Mouse (Mus musculus): Measurements from ENCODE around the gene Scamp4. TPM values are rescaled to one million over a fixed set of nuclear protein-coding genes. Genes with fewer than 3 reads are reported as not detected.
"Not testable (repeated sequence)": the region's sequence is repeated elsewhere in the genome, so short reads cannot be mapped to it uniquely, and the experiment has no call there.

The Scamp4 gene
- polyA plus RNA-seq, 1 experiment from 2014 or later, result 102 TPM

DNA sequence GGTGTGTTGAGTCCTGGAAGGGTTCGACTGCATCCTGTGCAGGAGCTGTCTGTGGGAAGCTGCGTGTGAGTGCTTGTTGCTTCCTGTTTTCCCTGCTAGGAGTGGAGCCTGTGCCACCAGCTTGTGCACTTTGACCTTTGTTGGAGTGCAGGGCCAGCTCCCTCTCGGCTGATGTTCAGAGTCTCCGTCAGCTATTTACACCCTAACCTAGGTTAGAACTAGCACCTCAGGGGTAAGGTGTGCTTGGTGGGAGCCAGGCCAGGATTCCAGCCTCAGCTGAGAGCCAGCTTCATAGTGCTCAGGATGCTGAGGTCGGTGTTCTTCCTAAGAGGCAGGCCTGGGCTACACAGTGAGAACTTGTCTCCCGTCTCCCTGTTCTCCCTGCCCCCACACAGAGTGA lies 32.7 kb downstream of the Scamp4 start:
- Histone ChIP-seq H3K4me1 (no peaks in the 10 kb centered on the region; the same call in 1 of the 2 replicates), H3K36me3 (peaks cover 74% of the 10 kb centered on the region), H3K9ac (no peak overlapping the region), H3K4me3 (no peak overlapping the region), H3K27ac (no peak overlapping the region), H3K4me2 (no peak overlapping the region), H3K27me3 (no peaks in the 10 kb centered on the region), H3K9me3 (no peaks in the 10 kb centered on the region)
- WGBS, result 83% methylated on average over 6 of the region's 6 CpGs
- no peak for ATAC-seq (ENCODE audit: insufficient number of reproducible peaks, low FRiP score, low TSS enrichment, low read depth)

DNA sequence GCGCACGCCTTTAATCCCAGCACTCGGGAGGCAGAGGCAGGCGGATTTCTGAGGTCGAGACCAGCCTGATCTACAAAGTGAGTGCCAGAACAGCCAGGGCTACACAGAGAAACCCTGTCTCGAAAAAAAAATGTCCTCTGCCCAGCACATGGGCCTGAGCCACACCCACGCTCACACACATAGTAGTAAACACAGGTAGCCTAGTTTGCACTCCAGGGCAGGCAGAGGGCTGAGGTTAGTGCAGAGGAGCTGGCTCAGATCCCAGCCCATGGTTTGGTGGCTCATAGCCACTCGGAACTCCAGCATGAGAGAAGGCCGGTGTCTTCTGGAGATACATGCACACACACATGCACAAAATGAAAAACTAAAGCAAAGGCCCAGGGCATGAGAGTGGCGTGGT lies 44.3 kb downstream of the Scamp4 start:
- Histone ChIP-seq H3K9me3 (no peaks in the 10 kb centered on the region), H3K27ac (no peak overlapping the region), H3K4me1 (no peaks in the 10 kb centered on the region), H3K4me2 (no peak overlapping the region), H3K4me3 (no peak overlapping the region), H3K27me3 (no peaks in the 10 kb centered on the region), H3K9ac (no peak overlapping the region), H3K36me3 (peaks cover 78% of the 10 kb centered on the region)
- WGBS, result 93% methylated on average over 10 of the region's 10 CpGs
- ATAC-seq (ENCODE audit: insufficient number of reproducible peaks, low FRiP score, low TSS enrichment, low read depth), result no peak

DNA sequence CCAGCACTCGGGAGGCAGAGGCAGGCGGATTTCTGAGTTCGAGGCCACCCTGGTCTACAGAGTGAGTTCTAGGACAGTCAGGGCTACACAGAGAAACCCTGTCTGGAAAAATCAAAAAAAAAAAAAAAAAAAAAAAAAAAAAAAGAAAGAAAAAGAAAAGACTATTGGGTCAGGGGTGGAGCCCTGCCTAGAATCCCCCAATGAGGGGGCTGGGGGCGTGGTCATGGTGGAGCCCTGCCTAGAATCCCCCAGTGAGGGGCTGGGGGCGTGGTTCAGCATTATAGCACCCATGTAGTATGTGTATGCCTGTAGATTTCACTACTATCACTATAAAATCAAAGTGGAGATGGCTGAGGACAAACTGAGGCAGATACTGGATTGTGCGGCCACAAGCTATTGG lies 47.2 kb downstream of the Scamp4 start:
- not testable (repeated sequence) for H3K4me3 ChIP-seq; H3K27ac ChIP-seq; H3K27me3 ChIP-seq; H3K4me2 ChIP-seq; ATAC-seq (ENCODE audit: insufficient number of reproducible peaks, low FRiP score, low TSS enrichment, low read depth); H3K9me3 ChIP-seq; H3K9ac ChIP-seq
- H3K36me3 ChIP-seq, result peaks cover 62% of the 10 kb centered on the region
- peaks cover 13% of the 10 kb centered on the region for H3K4me1 ChIP-seq
- 88% methylated on average over 6 of the region's 6 CpGs for WGBS

DNA sequence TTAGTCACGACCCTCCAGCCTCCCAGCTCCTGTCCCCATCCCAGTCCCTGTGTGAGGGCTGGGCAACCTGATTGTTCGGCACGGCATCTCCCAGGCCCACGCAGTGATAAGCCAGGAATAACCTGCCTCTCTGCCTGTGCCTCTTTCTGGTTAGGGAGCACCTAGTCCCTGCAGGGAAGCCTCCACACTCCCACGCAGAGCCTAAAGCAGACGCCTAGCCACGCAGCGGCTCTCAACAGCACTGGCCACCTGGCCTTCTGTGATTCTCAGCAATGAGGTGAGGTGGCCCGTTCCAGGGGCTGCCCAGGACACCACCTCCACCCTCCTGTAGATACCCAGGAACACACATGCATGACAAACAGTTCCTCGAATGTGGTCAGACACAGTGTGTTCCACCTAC lies 47.7 kb downstream of the Scamp4 start:
- WGBS, result 92% methylated on average over 10 of the region's 10 CpGs
- Histone ChIP-seq H3K9ac (no peak overlapping the region), H3K4me2 (no peak overlapping the region), H3K36me3 (peaks cover 57% of the 10 kb centered on the region), H3K27me3 (no peaks in the 10 kb centered on the region), H3K9me3 (no peaks in the 10 kb centered on the region), H3K4me1 (peaks cover 18% of the 10 kb centered on the region), H3K4me3 (no peak overlapping the region), H3K27ac (no peak overlapping the region)
- ATAC-seq (ENCODE audit: insufficient number of reproducible peaks, low FRiP score, low TSS enrichment, low read depth), result no peak

DNA sequence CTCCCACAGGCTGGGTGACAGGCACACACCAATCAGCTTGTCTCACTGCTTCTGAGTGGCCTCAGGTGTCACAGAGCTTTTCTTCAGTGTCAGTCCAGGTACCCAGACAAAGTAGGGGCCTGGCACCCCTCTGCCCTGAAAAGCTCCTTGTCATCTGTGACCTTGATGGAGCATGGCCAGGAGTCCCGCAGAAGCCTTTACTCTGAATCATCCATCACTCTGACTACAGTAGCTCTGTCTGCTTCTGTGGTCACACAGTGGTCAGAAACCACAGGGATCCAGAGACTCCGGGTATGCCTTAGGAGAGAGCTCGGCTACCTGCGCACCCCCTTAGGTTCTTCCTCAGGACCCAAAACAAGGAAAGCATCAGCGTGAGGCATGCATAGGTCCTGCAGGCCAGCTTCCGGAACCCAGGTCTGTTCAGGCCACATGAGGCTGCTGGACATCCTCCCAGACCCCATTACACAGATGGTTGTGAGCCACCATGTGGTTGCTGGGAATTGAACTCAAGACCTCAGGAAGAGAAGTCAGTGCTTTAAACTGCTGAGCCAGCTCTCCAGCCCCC lies 50.6 kb downstream of the Scamp4 start:
- WGBS, result 93% methylated on average over 6 of the region's 6 CpGs
- Histone ChIP-seq H3K4me1 (peaks cover 30% of the 10 kb centered on the region), H3K4me2 (no peak overlapping the region), H3K9ac (no peak overlapping the region), H3K9me3 (no peaks in the 10 kb centered on the region), H3K27me3 (no peaks in the 10 kb centered on the region), H3K4me3 (no peak overlapping the region), H3K36me3 (peaks cover 32% of the 10 kb centered on the region), H3K27ac (no peak overlapping the region)
- no peak for ATAC-seq (ENCODE audit: insufficient number of reproducible peaks, low FRiP score, low TSS enrichment, low read depth)

DNA sequence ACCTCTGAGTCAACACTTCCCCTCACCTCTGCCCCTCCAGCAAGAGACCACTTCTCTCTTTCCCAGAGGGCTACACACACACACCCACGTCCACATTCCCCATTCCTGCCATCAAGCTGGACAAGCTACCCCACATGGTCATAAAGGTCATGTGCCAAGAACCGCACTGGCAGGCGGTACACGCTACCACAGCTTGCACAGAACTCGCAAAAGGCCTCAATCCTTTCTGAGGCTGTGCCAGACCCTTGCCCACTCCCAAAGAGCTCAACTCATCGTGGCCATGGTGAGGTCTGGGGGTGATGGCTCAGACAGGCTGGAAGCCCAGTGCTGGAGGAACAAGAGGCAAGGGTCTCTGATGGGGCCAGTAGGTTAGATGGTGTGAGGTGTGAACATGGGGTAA lies 52.2 kb downstream of the Scamp4 start:
- Histone ChIP-seq H3K27ac (no peak overlapping the region), H3K36me3 (peaks cover 25% of the 10 kb centered on the region), H3K4me1 (peaks cover 36% of the 10 kb centered on the region), H3K4me3 (peak overlapping the region; percentile 86), H3K4me2 (peak overlapping the region; percentile 65), H3K27me3 (no peaks in the 10 kb centered on the region), H3K9ac (peak overlapping the region; percentile 91; the same call in 1 of the 2 replicates), H3K9me3 (no peaks in the 10 kb centered on the region)
- ATAC-seq (ENCODE audit: insufficient number of reproducible peaks, low FRiP score, low TSS enrichment, low read depth), result no peak
- 69% methylated on average over 6 of the region's 6 CpGs for WGBS

DNA sequence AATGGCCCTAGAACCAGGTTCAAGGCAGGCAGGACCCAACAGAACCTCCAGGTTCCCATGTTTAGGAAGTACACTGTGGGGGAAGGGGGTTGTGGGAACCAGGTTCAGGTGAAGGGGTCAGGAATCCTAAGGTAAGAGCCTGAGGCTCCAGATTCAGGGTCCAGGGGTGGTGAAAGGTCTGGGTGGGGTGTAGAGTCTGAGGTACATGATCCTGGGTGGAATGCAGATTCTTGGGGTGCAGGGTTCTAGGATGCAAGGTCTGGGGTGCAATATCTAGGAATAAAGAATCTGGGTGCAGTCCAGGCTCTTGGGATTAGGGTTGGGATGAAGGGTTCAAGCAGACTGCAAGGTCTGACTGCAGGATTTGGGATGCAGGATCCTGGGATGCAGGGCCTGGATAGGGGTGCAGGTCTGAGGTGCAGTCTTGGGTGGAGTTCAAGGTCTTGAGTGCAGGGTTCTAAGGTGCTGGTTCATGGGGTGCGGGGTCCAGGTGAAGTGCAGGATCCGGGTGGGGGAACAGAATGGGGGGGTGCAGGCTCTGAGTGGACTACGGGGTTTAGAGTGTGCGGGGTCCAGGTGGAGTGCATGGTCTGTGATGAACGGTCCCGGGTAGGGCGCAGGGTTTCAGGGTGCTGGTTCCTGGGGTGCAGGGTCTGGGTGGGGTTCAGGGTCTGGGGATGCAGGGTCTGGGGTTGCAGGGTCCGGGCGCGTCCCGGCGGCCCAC lies 52.9 kb downstream of the Scamp4 start:
- ATAC-seq (ENCODE audit: insufficient number of reproducible peaks, low FRiP score, low TSS enrichment, low read depth), result peak; percentile 37
- peak overlapping the region; percentile 85 for H3K27ac ChIP-seq
- peaks cover 36% of the 10 kb centered on the region for H3K4me1 ChIP-seq
- peaks cover 19% of the 10 kb centered on the region for H3K36me3 ChIP-seq
- WGBS, result 5% methylated on average over 12 of the region's 12 CpGs
- H3K9me3 ChIP-seq, result no peaks in the 10 kb centered on the region
- H3K4me3 ChIP-seq, result peak overlapping the region; percentile 86
- H3K27me3 ChIP-seq, result no peaks in the 10 kb centered on the region
- H3K4me2 ChIP-seq, result peak overlapping the region; percentile 65
- peak overlapping the region; percentile 91 for H3K9ac ChIP-seq

DNA sequence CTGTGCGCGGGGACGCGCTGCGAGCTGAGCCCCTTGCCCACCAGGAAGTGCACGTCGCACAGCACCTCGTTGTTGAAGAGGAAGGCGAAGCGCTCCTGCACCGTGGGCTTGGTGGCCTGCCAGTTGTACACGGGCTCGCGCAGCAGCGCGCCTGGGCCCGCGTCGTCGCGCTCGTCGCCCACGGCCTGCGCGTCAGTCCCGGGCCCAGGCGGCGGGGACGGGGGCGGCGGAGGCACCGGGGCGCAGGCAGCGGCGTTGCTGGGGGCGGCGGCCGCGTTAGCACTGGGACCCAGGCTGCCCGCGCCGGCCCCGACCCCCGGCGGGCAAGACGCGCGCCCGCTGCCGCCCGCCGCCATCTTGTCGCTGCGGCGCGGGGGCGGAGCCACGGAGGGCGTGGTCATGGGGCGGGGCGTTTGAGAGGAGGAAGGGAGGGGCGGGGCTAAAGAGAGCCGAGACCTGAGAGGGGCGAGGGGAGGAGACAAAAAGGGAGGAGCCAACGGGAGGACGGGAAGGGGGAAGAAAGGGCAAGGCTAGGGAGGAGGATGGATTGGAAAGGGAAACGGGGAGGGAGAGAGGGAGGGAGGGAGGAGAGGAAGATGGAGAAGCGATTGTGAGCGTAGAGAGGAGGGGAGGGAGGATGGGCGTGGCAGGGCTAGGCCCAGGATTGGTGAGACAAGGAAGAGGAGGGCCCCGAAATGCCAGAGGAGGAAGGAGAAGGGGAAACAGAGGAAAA lies 53.6 kb downstream of the Scamp4 start:
- Histone ChIP-seq H3K36me3 (peaks cover 14% of the 10 kb centered on the region; the same call in 1 of the 2 replicates), H3K27me3 (no peaks in the 10 kb centered on the region), H3K9me3 (no peaks in the 10 kb centered on the region), H3K9ac (peak overlapping the region; percentile 91), H3K4me1 (peaks cover 39% of the 10 kb centered on the region), H3K4me3 (peak overlapping the region; percentile 86), H3K27ac (peak overlapping the region; percentile 89), H3K4me2 (peak overlapping the region; percentile 65)
- under 1% methylated on average over 72 of the region's 72 CpGs for WGBS
- peak; percentile 85 for ATAC-seq (ENCODE audit: insufficient number of reproducible peaks, low FRiP score, low TSS enrichment, low read depth)

DNA sequence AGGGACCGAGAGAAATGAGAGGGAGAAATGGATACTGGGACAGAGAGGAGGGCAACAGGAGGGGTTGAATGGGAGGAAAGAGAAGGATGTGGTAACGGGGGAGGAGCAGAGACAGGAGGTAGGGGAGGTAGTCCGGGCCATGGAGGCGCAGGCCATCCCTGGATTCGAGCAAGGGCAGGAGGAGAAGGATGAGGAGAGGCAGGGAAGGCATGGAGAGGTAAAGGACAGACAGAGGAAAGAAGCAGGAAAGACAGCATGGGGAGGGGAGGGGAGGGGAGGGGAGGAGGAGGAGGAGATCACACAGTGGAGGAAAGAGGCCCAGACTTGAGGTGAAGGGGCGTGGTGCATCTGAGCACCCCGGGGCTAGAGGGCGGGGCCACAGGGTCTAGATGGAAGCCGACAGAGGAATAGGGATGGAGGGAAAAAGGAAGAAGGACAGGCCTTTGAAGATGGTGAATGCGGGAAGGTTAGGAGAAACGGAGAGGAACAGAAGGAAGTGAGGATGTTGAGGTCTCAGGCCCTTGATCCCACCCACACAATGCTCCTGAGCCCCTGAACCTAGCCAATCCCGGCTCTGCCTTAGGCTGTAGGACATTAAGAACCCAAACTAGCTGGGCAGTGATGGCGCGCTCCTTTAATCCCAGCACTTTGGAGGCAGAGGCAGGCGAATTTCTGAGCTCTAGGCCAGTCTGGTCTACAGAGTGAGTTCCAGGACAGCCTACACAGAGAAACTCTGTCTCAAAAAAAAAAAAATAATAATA lies 54.4 kb downstream of the Scamp4 start, which contains the start of gene Btbd2:
Gene Btbd2 (minus strand): TSS at position 209 of the 761 bp plus-strand sequence.
- Histone ChIP-seq H3K9ac (peak within 1 kb of the TSS; percentile 91), H3K27ac (peak within 1 kb of the TSS; percentile 89), H3K4me2 (peak within 1 kb of the TSS; percentile 65), H3K9me3 (no peaks in the 10 kb centered on the region), H3K36me3 (peaks cover 12% of the 10 kb centered on the region; the same call in 1 of the 2 replicates), H3K4me3 (peak within 1 kb of the TSS; percentile 86), H3K4me1 (peaks cover 39% of the 10 kb centered on the region), H3K27me3 (no peaks in the 10 kb centered on the region)
- no peak for ATAC-seq (ENCODE audit: insufficient number of reproducible peaks, low FRiP score, low TSS enrichment, low read depth)
- 25% methylated on average over 15 of the region's 15 CpGs for WGBS

DNA sequence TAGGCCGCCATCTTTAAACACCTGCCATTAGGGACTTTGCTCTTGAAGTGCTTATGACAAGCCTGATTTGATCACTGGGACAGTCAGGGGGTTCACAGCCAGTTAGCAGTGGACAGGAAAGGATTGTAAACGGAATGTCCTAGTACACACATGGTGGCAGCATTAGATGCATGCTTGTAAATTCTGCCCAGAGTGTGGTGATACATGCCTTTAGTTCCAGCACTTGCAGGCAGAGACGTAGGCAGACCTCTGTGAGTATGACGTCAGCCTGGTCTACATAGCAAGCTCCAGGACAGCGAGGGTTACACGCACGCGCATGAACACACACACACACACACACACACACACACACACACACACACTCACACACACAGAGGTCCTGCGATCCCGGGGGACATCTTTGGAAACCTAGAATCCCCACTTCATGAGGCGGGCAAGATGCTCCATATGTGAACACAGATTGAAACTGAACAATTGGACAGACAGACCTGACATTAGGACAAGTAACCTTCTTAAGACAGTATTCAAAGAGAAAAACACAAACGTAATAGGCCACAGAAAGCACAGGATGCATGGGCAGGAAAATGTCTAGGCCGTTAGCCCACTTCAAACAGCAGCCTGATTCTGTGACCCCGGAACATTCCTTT lies 55.6 kb downstream of the Scamp4 start:
- peaks cover 36% of the 10 kb centered on the region for H3K4me1 ChIP-seq
- H3K36me3 ChIP-seq, result no peaks in the 10 kb centered on the region
- H3K4me2 ChIP-seq, result no peak overlapping the region
- H3K27me3 ChIP-seq, result no peaks in the 10 kb centered on the region
- H3K9me3 ChIP-seq, result no peaks in the 10 kb centered on the region
- 77% methylated on average over 14 of the region's 14 CpGs for WGBS
- no peak for ATAC-seq (ENCODE audit: insufficient number of reproducible peaks, low FRiP score, low TSS enrichment, low read depth)
- H3K27ac ChIP-seq, result 0 out of 2 replicates have a peak overlapping the region, but pooled peaks have one; percentile 17
- H3K4me3 ChIP-seq, result no peak overlapping the region
- H3K9ac ChIP-seq, result no peak overlapping the region

DNA sequence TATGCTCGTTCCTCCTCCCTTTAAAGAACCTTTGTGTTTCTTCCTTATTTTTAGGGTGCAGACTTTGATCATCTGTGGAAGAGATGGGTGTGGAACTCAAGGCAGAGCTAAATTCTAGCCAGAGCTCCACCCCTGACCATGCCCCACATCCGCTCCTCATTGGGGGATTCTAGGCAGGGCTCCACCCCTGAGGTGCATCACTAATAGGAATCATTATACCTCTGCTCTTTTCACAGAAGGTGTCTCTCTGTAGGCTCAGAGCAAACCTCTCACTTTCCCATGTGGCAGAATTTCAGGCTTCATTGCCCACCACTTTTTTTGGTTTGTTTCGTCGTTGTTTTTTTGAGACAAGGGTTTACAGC lies 56.1 kb downstream of the Scamp4 start:
- no peak overlapping the region for H3K9ac ChIP-seq
- H3K27ac ChIP-seq, result peak overlapping the region; percentile 17; the same call in 1 of the 2 replicates
- H3K4me1 ChIP-seq, result peaks cover 40% of the 10 kb centered on the region
- WGBS, result 53% methylated on average over 4 of the region's 4 CpGs
- H3K36me3 ChIP-seq, result no peaks in the 10 kb centered on the region
- H3K4me3 ChIP-seq, result 0 out of 2 replicates have a peak overlapping the region, but pooled peaks have one; percentile 14
- ATAC-seq (ENCODE audit: insufficient number of reproducible peaks, low FRiP score, low TSS enrichment, low read depth), result no peak
- H3K9me3 ChIP-seq, result no peaks in the 10 kb centered on the region
- no peak overlapping the region for H3K4me2 ChIP-seq
- no peaks in the 10 kb centered on the region for H3K27me3 ChIP-seq

Data from limb, embryonic 15.5 days (tissue).